Mouse (Mus musculus) neural tube, embryonic 11.5 days (tissue): ENCODE data around the gene Tent5a. TPM values are rescaled to one million over a fixed set of nuclear protein-coding genes. Genes with fewer than 3 reads are reported as not detected.

Experiments used
- ATAC-seq: fragments of 200-750 bp; cut with Nextera tagmentation; 2 replicates; pipeline ENCODE4 v1.8.0; 2017; ENCODE audit warnings: moderate number of reproducible peaks, mild to moderate bottlenecking, moderate TSS enrichment, moderate library complexity; ENCODE audit not compliant: insufficient read depth, low FRiP score, low TSS enrichment
- DNase-seq: peaks from one replicate; pipeline ENCODE4 v3.0.0-alpha.2; 2015; ENCODE audit warnings: low spot score
- H3K27ac ChIP-seq: fragments of 300-500 bp; sonication (generic); 2 replicates; pipeline ENCODE4 v1.5.1; 2014; ENCODE audit warnings: low read depth, mild to moderate bottlenecking, low read length
- H3K27me3 ChIP-seq: fragments of 300-500 bp; sonication (generic); 2 replicates; pipeline ENCODE4 v1.6.1; 2014; ENCODE audit warnings: mild to moderate bottlenecking, low read length, mixed read lengths; ENCODE audit not compliant: control insufficient read depth, insufficient read depth
- H3K36me3 ChIP-seq: fragments of 300-500 bp; sonication (generic); 2 replicates; pipeline ENCODE4 v1.6.1; 2014; ENCODE audit warnings: mild to moderate bottlenecking, low read length, moderate library complexity, mixed read lengths; ENCODE audit not compliant: control insufficient read depth, insufficient read depth
- H3K4me1 ChIP-seq: fragments of 300-500 bp; sonication (generic); 2 replicates; pipeline ENCODE4 v1.6.1; 2014; ENCODE audit warnings: low read length, mixed read lengths; ENCODE audit not compliant: control insufficient read depth, insufficient read depth
- H3K4me2 ChIP-seq: fragments of 300-500 bp; sonication (generic); 2 replicates; pipeline ENCODE4 v1.6.1; 2014; ENCODE audit warnings: low read depth, mild to moderate bottlenecking, moderate library complexity
- H3K4me3 ChIP-seq: fragments of 300-500 bp; sonication (generic); 2 replicates; pipeline ENCODE4 v1.5.1; 2014; ENCODE audit warnings: low read depth, low read length
- H3K9ac ChIP-seq: fragments of 300-500 bp; sonication (generic); 2 replicates; pipeline ENCODE4 v1.6.1; 2014; ENCODE audit warnings: mild to moderate bottlenecking, low read length
- H3K9me3 ChIP-seq: fragments of 300-500 bp; sonication (generic); 2 replicates; pipeline ENCODE4 v1.6.1; 2016; ENCODE audit warnings: low read length; ENCODE audit not compliant: control insufficient read depth
- WGBS: fragments of 180-500 bp; shearing (Covaris S2); extraction: QIAGEN DNeasy Blood & Tissue Kit; methylation state at CpG from one replicate; pipeline ENCODE4 v1.1.7; 2014; 5-methylcytosine and 5-hydroxymethylcytosine counted together
- polyA plus RNA-seq: library from polyadenylated mRNA; unstranded; fragments of >200 nt; fragmentation: Nextera tagmentation; extraction: Ambion mirVana; gene quantifications from 2 replicates; pipeline ENCODE4 v1.2.1, GENCODE M21; 2014

Tent5a gene
- polyA plus RNA-seq, 1 experiment from 2014 or later: 3.9 TPM

DNA sequence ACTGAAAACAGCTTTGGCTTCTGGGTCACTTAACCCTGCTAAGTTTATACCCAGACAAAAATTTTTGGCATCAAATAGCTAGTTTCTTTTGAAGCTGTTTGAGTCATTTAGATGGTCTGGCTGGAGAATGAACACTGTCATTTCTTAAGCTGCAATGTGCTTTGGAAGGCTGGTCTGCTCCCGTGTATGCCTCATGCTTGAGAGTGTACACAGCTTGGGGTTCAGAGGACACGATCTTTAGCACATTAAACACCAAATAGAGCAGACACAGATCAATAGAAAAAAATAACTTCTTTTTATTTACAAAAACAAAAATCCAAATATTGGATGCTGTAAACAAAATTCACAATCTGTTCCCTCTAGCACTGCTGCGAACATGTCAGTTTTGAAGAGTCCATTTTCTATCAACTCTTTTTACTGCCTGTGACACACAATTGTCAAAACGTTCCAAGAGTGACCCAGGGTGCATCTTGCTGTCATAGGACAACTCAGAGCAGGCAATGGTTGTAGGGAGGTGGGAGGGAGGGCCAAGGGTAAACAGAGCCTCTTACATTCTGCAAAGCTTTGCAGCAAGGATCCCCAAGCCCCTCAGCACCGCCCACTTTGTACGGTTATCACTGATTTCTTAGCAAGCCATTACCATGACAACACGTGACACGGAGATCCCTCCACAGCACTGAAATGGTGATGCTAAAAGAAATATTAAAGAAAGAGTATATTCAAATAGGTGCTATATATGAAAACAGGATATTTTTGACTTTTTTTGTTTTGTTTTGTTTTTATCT, 6.8 kb downstream of the Tent5a start:
- Histone ChIP-seq H3K27me3 (no peaks in the 10 kb centered on the region), H3K9ac (no peak overlapping the region), H3K4me2 (no peak overlapping the region), H3K27ac (no peak overlapping the region), H3K4me1 (no peaks in the 10 kb centered on the region), H3K36me3 (no peaks in the 10 kb centered on the region), H3K9me3 (no peaks in the 10 kb centered on the region), H3K4me3 (no peak overlapping the region)
- no peak; the same call in 1 of the 2 replicates for ATAC-seq
- DNase-seq: no peak
- 75% methylated on average over 8 of the region's 8 CpGs for WGBS

DNA sequence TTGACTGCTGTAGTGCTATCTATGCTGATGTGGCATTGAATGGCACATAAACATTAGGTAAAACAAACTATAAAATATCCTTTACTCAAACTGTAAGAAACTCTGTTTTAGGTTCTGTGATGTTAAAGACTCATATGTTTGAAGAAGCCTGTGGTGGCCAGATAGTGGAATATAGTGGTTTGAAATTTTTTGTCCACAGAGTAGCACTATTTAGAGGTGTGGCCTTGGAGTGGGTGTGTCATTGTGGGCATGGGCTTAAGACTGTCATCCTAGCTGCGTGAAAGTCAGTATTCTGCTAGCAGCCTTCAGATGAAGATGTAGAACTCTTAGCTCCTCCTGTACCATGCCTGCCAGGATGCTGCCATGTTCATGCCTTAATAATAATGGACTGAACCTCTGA, 11.0 kb downstream of the Tent5a start:
- ATAC-seq: no peak
- 68% methylated on average over 1 of the region's 1 CpGs for WGBS
- no peak overlapping the region for H3K9ac ChIP-seq

GRCm38 (mm10) chr9:85312473-85312872, 14.7 kb downstream of the Tent5a start, which contains the start of gene Gm11114:
TSS of gene Gm11114 (plus strand) at chr9:85312773.
- WGBS: 87% methylated on average over 6 of the region's 6 CpGs
- ATAC-seq: no peak

More for the DNA sequence above, 11.0 kb downstream of the Tent5a start:
- Histone ChIP-seq H3K36me3 (no peaks in the 10 kb centered on the region), H3K4me3 (no peak overlapping the region), H3K4me1 (no peaks in the 10 kb centered on the region), H3K27me3 (no peaks in the 10 kb centered on the region), H3K9me3 (no peaks in the 10 kb centered on the region), H3K4me2 (no peak overlapping the region), H3K27ac (no peak overlapping the region)
- DNase-seq: no peak

DNA sequence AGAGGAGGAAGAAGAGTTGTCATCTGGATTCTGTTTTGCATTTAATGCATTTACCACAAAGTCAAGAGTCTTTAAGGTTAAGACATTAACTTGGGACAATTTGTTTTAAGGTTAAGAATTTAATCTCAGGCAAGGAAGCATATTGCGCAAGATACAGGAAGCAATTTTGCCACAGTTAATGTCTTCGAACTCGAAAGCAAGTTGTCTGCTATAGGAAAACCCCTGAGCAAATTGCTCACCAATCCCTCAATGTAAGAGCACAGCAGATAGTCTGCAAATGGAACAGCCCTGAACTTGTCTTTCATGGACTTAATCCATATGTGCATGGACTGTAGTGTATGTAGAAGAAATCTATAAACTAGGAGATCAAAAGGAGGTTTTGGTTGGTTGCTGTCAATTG, 23.8 kb downstream of the Tent5a start:
- 92% methylated on average over 3 of the region's 3 CpGs for WGBS
- Histone ChIP-seq H3K4me1 (no peaks in the 10 kb centered on the region), H3K36me3 (no peaks in the 10 kb centered on the region), H3K4me3 (no peak overlapping the region), H3K9ac (no peak overlapping the region), H3K27me3 (no peaks in the 10 kb centered on the region), H3K9me3 (no peaks in the 10 kb centered on the region), H3K27ac (no peak overlapping the region), H3K4me2 (no peak overlapping the region)
- no peak for DNase-seq
- ATAC-seq: no peak

More at GRCm38 (mm10) chr9:85312473-85312872, 14.7 kb downstream of the Tent5a start, which contains the start of gene Gm11114:
- Histone ChIP-seq H3K27ac (no peak within 1 kb of the TSS), H3K9me3 (no peaks in the 10 kb centered on the region), H3K9ac (no peak within 1 kb of the TSS), H3K4me3 (no peak within 1 kb of the TSS), H3K4me1 (no peaks in the 10 kb centered on the region), H3K27me3 (no peaks in the 10 kb centered on the region), H3K4me2 (no peak within 1 kb of the TSS), H3K36me3 (no peaks in the 10 kb centered on the region)
- no peak for DNase-seq

GRCm38 (mm10) chr9:85302849-85303248, 24.3 kb downstream of the Tent5a start:
- H3K27ac ChIP-seq: no peak overlapping the region
- ATAC-seq: no peak
- no peak for DNase-seq
- no peak overlapping the region for H3K4me3 ChIP-seq
- H3K9me3 ChIP-seq: no peaks in the 10 kb centered on the region
- H3K4me2 ChIP-seq: no peak overlapping the region
- H3K4me1 ChIP-seq: no peaks in the 10 kb centered on the region
- 89% methylated on average over 4 of the region's 4 CpGs for WGBS
- H3K36me3 ChIP-seq: no peaks in the 10 kb centered on the region
- H3K9ac ChIP-seq: no peak overlapping the region
- no peaks in the 10 kb centered on the region for H3K27me3 ChIP-seq

DNA sequence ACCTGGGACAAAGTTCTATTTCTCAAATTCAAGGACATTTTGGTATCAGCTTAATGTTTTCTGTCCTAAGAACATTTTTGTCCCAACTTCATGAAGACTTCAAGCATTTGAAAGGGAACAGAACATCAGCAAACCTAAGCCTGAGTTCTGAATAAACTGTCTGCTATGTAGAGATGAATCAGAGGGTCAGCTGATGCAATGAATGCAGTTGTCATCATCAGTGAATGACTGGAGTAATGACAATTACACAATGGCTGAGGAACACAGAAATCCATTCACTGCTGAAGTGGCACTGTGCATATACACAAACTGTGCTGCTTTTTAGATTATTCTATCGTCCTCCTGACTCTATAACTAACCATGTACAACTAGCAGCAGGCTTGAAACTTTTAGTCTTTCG, 53.0 kb downstream of the Tent5a start:
- 88% methylated on average over 2 of the region's 2 CpGs for WGBS
- no peaks in the 10 kb centered on the region for H3K9me3 ChIP-seq

More for the DNA sequence above, 53.0 kb downstream of the Tent5a start:
- H3K27me3 ChIP-seq: no peaks in the 10 kb centered on the region
- no peak overlapping the region for H3K9ac ChIP-seq
- ATAC-seq (no peak), DNase-seq (no peak)
- H3K27ac ChIP-seq: no peak overlapping the region
- no peak overlapping the region for H3K4me3 ChIP-seq
- no peaks in the 10 kb centered on the region for H3K36me3 ChIP-seq
- no peak overlapping the region for H3K4me2 ChIP-seq
- no peaks in the 10 kb centered on the region for H3K4me1 ChIP-seq

Other genes with a start within 250 kb of the Tent5a start
- not detected in 2 replicates for gene Gm11114, start 14.6 kb downstream of the Tent5a start, polyA plus RNA-seq